Mouse (Mus musculus): Measurements from ENCODE around the gene Ctdspl.

DNA sequence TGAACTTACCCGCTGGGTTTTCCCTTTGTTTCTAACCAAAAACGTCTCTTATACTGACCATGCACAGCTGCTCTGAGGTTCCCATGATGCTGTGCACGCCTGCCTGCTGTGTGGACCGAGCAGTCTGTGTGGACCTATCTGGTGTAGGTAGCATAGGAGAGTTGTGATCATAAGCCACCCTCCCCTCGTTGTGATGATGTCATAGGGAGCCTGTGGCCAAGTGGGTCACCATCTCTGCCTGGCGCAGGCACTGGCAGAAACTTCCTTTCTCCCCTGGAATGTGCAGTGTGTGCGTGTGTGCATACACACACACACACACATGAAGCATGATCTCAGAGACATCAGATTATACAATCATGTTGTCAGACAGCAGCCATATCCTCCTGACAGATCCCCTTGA lies 50.3 kb downstream of the Ctdspl start:
- TF ChIP-seq CTCF (IDR thresholded peaks at IDR 0.05; ENCODE audit: low read depth) (no peak), EP300 (IDR thresholded peaks at IDR 0.05; ENCODE audit: low read depth) (no peak)
